Mouse (Mus musculus): ENCODE data around the gene Cybc1. TPM values are rescaled to one million over a fixed set of nuclear protein-coding genes. Genes with fewer than 3 reads are reported as not detected.

Cybc1 gene
- 44.6 and 45.1 TPM in 2 replicates for polyA plus RNA-seq (2015; fragmentation: Nextera tagmentation; extraction: Ambion mirVana)

DNA sequence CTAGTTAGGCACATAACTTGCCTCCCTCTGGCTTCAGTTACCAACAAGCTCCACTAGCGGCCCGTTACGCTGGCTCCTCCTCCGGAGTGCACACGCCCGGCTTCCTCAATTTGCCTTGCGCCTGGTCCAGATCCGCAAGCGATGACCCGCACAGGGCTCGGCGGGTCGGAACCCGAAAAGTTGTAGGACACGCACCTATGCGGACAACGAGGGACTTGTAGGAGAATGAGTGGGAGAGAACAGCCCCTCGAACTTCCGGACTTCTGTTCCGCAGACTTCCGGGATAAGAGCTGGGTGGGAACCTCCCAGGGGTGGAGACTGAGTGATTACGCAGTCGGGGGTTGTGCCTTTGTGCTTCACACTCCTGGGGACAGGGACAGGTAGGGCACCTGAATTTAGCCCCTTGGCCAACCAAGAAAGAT, at the start of gene Cybc1:
TSS of gene Cybc1 (minus strand) at position 305 of the 422 bp plus-strand sequence.
- under 1% methylated on average over 23 of the region's 23 CpGs for WGBS
- Histone ChIP-seq H3K4me2 (peak within 1 kb of the TSS; percentile 79), H3K9ac (peak within 1 kb of the TSS; percentile 80), H3K4me3 (peak within 1 kb of the TSS; percentile 76), H3K36me3 (peaks cover 32% of the 10 kb centered on the region), H3K4me1 (peaks cover 20% of the 10 kb centered on the region), H3K9me3 (no peaks in the 10 kb centered on the region), H3K27me3 (no peaks in the 10 kb centered on the region), H3K27ac (peak within 1 kb of the TSS; percentile 75)
- peak; percentile 83 for ATAC-seq (ENCODE audit: insufficient number of reproducible peaks, insufficient read depth, low FRiP score, low TSS enrichment, low read depth)

DNA sequence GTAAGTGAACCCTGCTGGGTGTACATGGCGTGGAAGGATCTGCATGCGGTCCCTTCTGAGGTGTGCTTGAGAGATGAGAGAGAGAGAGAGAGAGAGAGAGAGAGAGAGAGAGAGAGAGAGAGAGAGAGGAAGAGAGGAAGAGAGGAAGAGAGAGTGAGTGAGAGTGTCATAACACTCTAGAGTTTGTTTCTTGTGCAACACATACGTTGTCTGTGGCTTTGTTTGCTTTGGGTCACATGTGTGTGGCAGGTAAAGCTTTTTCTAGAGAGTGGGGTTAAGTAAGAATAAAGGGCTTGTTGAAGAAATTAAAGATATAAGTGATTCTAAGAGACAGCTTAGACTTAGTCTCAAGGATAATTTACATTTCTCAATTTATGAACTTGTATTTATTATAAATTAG, 48.9 kb upstream of the Cybc1 start:
- Histone ChIP-seq H3K4me3 (no peak overlapping the region), H3K4me2 (no peak overlapping the region), H3K9ac (no peak overlapping the region), H3K27me3 (no peaks in the 10 kb centered on the region), H3K9me3 (no peaks in the 10 kb centered on the region), H3K36me3 (peaks cover 6% of the 10 kb centered on the region), H3K27ac (no peak overlapping the region), H3K4me1 (no peaks in the 10 kb centered on the region)
- no peak for ATAC-seq (ENCODE audit: insufficient number of reproducible peaks, insufficient read depth, low FRiP score, low TSS enrichment, low read depth)
- WGBS: 90% methylated on average over 3 of the region's 3 CpGs

DNA sequence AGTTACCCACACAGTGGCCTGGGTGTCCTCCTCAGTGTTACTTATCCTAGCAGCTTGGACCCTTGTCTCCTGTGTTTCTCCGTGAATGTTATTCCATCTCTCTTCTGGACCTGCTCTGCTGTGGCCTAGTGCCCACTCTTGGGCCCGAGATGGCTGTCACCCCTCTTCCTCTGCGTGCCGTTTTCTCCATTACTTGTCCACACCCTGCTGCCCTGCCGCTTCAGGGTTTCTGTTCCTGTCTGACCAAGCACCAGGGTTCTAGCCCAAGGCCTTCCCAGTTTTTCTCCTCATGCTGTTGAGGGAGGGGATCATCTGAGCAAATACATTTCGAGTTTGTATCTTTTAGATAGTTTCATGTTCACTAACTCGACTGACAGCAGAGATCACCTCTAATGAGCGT, 48.4 kb upstream of the Cybc1 start:
- no peak for ATAC-seq (ENCODE audit: insufficient number of reproducible peaks, insufficient read depth, low FRiP score, low TSS enrichment, low read depth)
- Histone ChIP-seq H3K9me3 (no peaks in the 10 kb centered on the region), H3K27me3 (no peaks in the 10 kb centered on the region), H3K27ac (no peak overlapping the region), H3K4me3 (no peak overlapping the region), H3K4me1 (no peaks in the 10 kb centered on the region), H3K4me2 (no peak overlapping the region), H3K9ac (no peak overlapping the region), H3K36me3 (peaks cover 10% of the 10 kb centered on the region)
- WGBS: 92% methylated on average over 8 of the region's 8 CpGs

DNA sequence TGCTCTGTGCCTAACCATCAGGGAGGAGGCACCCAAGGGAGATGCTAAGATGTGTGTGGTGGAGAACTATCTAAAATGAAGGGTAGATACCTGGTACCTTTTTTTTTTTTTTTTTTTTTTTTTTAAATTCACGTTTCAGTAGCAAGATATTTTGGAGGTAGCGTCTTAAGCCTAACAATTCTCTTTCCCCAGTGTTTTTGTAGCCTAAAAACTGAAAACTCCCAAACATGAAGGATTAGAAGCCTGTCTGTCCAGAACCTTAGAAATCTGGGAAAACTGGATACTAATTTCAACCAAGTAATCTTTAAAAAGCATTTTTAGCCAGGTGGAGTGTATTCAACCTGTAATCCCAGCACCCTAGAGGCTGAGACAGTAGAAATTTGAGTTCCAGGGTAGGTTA, 32.0 kb upstream of the Cybc1 start:
- 43% methylated on average over 2 of the region's 2 CpGs for WGBS
- H3K9me3 ChIP-seq: no peaks in the 10 kb centered on the region
- H3K36me3 ChIP-seq: peaks cover 46% of the 10 kb centered on the region
- H3K4me1 ChIP-seq: peaks cover 25% of the 10 kb centered on the region
- H3K4me3 ChIP-seq: peak overlapping the region; percentile 100
- peak overlapping the region; percentile 96 for H3K4me2 ChIP-seq
- no peak for ATAC-seq (ENCODE audit: insufficient number of reproducible peaks, insufficient read depth, low FRiP score, low TSS enrichment, low read depth)
- no peak overlapping the region for H3K27ac ChIP-seq
- peak overlapping the region; percentile 99 for H3K9ac ChIP-seq
- H3K27me3 ChIP-seq: no peaks in the 10 kb centered on the region

DNA sequence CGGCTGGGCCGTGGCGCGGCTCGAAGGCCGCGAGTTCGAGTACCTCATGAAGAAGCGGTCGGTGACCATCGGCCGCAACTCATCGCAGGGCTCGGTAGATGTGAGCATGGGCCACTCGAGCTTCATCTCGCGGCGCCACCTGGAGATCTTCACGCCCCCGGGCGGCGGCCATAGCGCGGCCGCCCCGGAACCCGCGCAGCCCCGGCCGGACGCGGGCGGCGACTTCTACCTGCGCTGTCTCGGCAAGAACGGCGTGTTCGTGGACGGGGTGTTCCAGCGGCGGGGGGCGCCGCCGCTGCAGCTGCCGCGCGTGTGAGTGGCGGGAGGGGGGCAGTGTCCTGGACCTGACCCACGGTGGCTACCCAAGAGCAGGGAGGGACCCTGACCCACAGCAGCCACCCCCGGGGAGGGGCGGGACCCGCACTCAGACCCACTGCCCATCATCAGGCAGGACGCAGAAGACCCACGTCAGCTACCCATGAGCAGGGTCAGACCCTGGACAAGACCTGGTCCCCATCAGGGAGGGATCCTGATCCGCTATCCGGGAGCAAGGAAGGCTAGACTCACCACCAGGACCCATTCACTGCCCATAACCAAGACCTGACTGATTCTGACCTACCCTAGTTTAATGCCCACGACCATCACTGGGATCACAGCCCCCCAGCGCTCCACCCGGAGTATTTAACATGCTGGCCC, 31.2 kb upstream of the Cybc1 start:
- ATAC-seq (ENCODE audit: insufficient number of reproducible peaks, insufficient read depth, low FRiP score, low TSS enrichment, low read depth): peak; percentile 10; the same call in 1 of the 2 replicates
- WGBS: under 1% methylated on average over 58 of the region's 60 CpGs
- no peaks in the 10 kb centered on the region for H3K27me3 ChIP-seq

DNA sequence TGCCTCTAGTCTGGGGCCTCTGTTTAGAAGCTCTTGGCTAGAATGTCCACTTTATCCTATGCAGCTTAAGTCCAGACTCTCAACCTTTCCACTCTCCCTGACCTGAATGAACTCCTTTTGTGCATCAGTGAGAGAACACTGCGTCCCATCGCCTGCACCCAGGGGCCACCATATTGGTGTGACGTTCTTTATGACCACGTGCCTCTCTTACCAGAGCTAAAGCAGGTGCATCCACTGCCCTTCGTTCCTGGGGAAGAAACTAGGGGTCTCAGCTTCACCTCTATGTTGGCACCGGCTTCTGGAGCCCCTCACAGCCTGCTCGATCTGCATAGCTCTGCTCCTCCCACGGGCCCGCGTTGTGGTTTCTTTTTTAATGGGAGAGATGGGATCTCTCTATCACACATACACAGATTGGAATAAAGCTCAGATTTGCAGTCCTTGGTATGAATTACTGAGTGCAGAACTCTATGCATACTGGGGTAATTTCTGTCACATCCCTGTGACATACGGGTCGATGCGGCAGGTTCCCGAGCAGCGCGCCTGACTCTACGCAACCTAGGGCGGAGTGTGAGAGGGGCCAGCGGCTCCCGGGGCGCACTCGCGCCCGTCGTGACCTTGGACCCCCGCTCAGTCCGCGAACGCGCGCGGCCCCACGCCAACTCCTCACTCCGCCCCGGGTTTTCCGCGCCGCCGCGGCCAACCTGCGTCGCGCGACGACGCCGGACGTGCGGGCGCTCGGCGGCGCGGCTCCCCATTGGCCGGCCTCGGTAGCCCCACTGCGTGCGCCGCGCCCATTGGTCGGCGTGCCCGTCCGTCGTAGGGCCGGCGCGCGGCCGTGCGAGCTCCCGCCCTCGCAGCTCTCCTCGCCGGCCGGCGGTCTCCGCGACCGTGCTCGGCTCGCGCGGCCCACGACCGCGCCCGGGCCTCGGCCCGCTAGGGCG, 30.3 kb upstream of the Cybc1 start, which contains the start of gene Foxk2:
TSS of gene Foxk2 (plus strand) at position 831 of the 941 bp plus-strand sequence.
- H3K4me2 ChIP-seq: peak within 1 kb of the TSS; percentile 96
- no peaks in the 10 kb centered on the region for H3K27me3 ChIP-seq
- peaks cover 50% of the 10 kb centered on the region for H3K36me3 ChIP-seq
- peak within 1 kb of the TSS; percentile 100 for H3K4me3 ChIP-seq
- no peaks in the 10 kb centered on the region for H3K9me3 ChIP-seq
- ATAC-seq (ENCODE audit: insufficient number of reproducible peaks, insufficient read depth, low FRiP score, low TSS enrichment, low read depth): peak; percentile 97
- peak within 1 kb of the TSS; percentile 77 for H3K27ac ChIP-seq
- WGBS: under 1% methylated on average over 90 of the region's 91 CpGs
- peak within 1 kb of the TSS; percentile 99 for H3K9ac ChIP-seq
- H3K4me1 ChIP-seq: peaks cover 25% of the 10 kb centered on the region

More for the DNA sequence above, 31.2 kb upstream of the Cybc1 start:
- Histone ChIP-seq H3K9me3 (no peaks in the 10 kb centered on the region), H3K4me2 (peak overlapping the region; percentile 96), H3K4me3 (peak overlapping the region; percentile 100), H3K4me1 (peaks cover 25% of the 10 kb centered on the region), H3K36me3 (peaks cover 46% of the 10 kb centered on the region), H3K9ac (peak overlapping the region; percentile 99), H3K27ac (peak overlapping the region; percentile 68)

DNA sequence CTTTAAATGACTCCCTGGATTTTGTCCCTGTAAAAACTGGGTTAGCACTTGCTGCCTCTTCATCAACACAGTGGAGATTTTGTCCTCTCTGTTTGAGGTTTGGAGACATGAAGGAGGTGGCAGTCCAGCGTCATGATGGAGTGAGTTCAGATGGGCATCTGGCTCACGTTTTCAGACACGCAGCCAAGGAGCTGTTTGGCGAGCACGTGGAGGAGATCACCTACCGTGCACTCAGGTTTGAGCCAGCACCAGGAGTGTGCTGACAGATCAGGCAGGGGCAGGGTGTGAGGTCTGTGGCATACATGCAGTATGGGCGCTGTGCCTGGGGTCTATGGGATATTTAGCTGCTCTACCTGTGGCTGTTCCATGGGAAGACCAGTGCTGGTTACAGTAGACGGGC, 21.1 kb upstream of the Cybc1 start:
- Histone ChIP-seq H3K9ac (no peak overlapping the region), H3K4me3 (no peak overlapping the region), H3K4me1 (no peaks in the 10 kb centered on the region), H3K27ac (no peak overlapping the region), H3K36me3 (peaks cover 98% of the 10 kb centered on the region), H3K9me3 (no peaks in the 10 kb centered on the region), H3K27me3 (no peaks in the 10 kb centered on the region), H3K4me2 (no peak overlapping the region)
- ATAC-seq (ENCODE audit: insufficient number of reproducible peaks, insufficient read depth, low FRiP score, low TSS enrichment, low read depth): no peak
- 91% methylated on average over 8 of the region's 8 CpGs for WGBS

DNA sequence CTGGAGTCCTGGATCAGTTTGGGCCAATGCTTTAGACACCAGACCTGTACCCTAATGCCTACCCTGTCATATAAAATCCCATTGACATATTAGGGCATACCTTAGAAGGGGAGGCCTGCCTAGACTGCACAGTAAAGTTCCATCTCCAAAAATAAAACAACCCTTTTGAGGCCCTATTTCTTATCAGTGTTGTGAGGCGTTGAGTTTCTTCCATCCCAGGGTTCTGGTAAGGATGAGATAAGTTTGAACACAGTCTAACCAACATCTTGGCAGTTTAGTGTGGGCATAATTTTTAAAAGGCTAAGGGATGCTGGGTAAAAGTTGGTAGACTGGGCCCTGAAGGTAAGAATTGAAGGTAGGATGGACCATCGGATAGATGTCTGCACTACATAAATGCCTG, 10.5 kb upstream of the Cybc1 start:
- Histone ChIP-seq H3K4me2 (peak overlapping the region; percentile 7; the same call in 1 of the 2 replicates), H3K36me3 (peaks cover 52% of the 10 kb centered on the region), H3K27ac (no peak overlapping the region), H3K27me3 (no peaks in the 10 kb centered on the region), H3K9me3 (no peaks in the 10 kb centered on the region), H3K9ac (no peak overlapping the region), H3K4me1 (peaks cover 22% of the 10 kb centered on the region), H3K4me3 (no peak overlapping the region)
- WGBS: 99% methylated on average over 2 of the region's 2 CpGs
- no peak for ATAC-seq (ENCODE audit: insufficient number of reproducible peaks, insufficient read depth, low FRiP score, low TSS enrichment, low read depth)

DNA sequence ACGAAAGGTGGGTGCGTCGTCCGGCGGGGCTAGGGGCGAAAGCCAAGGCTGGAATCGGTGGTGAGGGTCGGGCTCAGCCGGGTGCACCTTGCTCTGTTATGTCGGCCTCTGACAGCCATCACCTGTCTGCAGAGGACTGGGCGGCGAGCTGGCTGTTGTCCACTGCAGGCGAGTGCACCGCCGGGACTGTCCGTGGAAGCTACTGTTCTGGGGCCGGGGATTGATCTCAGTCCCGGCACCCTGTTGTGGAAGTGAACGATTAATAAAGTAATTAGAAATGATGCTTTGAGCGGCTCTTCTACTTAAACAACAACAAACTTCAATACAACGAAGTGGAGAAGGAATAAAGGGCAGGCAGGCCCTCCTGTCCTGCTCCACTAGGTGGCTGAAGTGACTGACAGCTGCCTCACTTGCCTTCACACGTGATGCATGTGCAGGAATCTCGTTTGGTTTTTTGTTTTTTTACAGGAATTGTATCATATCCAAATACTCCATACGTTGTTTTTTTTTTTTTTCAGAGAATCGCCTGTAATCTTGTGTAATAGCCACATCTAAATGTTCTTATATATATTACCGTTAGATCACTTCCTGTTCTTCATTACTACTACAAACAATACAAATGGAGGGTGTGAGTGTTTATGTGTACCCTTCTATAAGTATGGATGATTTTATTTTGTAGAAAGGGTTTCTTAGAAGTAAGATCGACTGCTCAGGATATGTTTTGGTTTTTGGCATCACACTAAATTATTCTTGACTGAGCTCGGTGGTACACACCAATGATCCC, 8.4 kb upstream of the Cybc1 start:
- ATAC-seq (ENCODE audit: insufficient number of reproducible peaks, insufficient read depth, low FRiP score, low TSS enrichment, low read depth): no peak; the same call in 1 of the 2 replicates
- Histone ChIP-seq H3K4me3 (peak overlapping the region; percentile 83), H3K27me3 (no peaks in the 10 kb centered on the region), H3K4me1 (peaks cover 22% of the 10 kb centered on the region), H3K9me3 (no peaks in the 10 kb centered on the region), H3K9ac (peak overlapping the region; percentile 90), H3K36me3 (peaks cover 32% of the 10 kb centered on the region), H3K27ac (peak overlapping the region; percentile 100), H3K4me2 (peak overlapping the region; percentile 61)
- WGBS: 3% methylated on average over 28 of the region's 28 CpGs

DNA sequence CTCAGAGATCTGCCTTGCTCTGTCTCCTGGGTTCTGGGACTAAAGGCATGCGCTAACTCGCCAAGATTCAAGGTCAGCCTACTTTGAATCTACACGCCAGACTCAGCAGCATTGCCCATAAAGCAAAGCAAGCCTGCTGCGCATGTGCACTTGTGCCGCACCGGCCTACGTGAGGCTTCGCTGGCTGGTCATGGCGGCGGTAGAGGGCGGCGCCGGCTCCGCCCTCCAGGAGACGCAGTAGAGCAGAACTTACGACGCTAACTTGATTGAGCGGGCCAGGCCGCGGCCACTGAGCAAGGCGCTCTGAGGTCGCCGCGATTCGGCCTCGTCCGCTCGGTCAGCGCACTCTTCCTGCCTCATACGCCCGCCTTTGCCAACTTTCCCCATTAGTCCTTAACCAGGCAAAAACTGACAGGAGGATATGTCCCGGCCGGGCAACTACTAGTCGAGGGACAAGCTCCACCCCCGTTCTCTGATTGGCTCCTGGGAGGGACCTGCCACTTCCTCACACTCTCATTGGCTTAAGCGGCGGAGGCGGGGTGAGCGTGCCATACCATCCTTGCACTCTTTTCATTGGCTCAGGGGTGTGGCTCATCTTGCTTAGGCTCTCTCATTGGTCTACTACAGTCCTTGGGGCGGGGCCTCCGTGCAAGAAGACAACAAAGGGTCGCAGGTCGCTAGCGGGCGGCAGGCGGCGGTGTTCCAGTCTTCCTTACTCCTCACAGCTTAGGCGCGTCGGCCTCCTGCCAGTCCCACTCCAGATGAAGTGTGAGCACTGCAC, 7.6 kb upstream of the Cybc1 start, which contains the start of gene Narf:
TSS of gene Narf (plus strand) at position 690 of the 781 bp plus-strand sequence.
- no peaks in the 10 kb centered on the region for H3K27me3 ChIP-seq
- peaks cover 22% of the 10 kb centered on the region for H3K4me1 ChIP-seq
- peak within 1 kb of the TSS; percentile 100 for H3K27ac ChIP-seq
- H3K9ac ChIP-seq: peak within 1 kb of the TSS; percentile 90
- peaks cover 24% of the 10 kb centered on the region for H3K36me3 ChIP-seq
- WGBS: under 1% methylated on average over 50 of the region's 50 CpGs
- H3K9me3 ChIP-seq: no peaks in the 10 kb centered on the region
- H3K4me2 ChIP-seq: peak within 1 kb of the TSS; percentile 61
- peak; percentile 100 for ATAC-seq (ENCODE audit: insufficient number of reproducible peaks, insufficient read depth, low FRiP score, low TSS enrichment, low read depth)
- H3K4me3 ChIP-seq: peak within 1 kb of the TSS; percentile 83

Data from embryonic facial prominence, embryonic 13.5 days (tissue).